Mouse (Mus musculus): ENCODE data around the gene Fancc. TPM values are rescaled to one million over a fixed set of nuclear protein-coding genes. Genes with fewer than 3 reads are reported as not detected.
A peak's percentile ranks its signal among the peaks of the same experiment; 100 is the strongest.

Gene Fancc
- total and polyA plus RNA-seq, 2 experiments from 2014 or later = 8.5 to 39.5 TPM

DNA sequence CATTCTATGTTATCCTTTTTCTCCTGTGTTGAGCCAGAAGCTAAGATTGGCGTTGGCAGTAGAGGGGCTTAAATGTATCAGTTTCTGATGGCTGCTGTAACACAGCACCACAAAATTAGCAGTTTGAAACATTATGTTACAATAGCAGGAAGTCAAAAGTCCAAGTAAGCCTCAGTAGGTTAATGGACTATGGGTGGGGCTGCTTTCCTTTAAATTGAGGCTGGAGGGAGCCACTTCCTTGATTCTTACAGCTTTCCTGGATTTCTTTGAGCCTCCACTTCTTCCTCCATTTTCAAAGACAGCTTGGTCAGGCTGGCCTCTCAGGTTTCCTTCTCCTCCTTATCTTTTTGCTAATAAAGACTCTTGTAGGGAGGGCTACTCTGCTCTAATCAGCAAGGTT is 228.3 kb downstream of the Fancc start:
- Histone ChIP-seq H3K9ac (replicated peaks; ENCODE audit: low read depth, low read length) (no peak overlapping the region), H3K4me3 (ENCODE audit: low read depth, low read length) (no peak overlapping the region), H3K4me2 (ENCODE audit: low read depth, low read length) (no peak overlapping the region), H3K4me1 (ENCODE audit: control insufficient read depth, insufficient read depth) (peaks cover 34% of the 10 kb centered on the region), H3K9me3 (replicated peaks; ENCODE audit: control insufficient read depth, low read length) (no peaks in the 10 kb centered on the region), H3K36me3 (replicated peaks; ENCODE audit: control insufficient read depth, insufficient read depth, low read length) (peaks cover 17% of the 10 kb centered on the region; the same call in 1 of the 2 replicates), H3K27me3 (ENCODE audit: control insufficient read depth, insufficient read depth, low read length) (no peaks in the 10 kb centered on the region), H3K27ac (ENCODE audit: low read depth) (peak overlapping the region; percentile 61)
- ATAC-seq (ENCODE audit: insufficient read depth, low read depth) (no peak), DNase-seq (ENCODE audit: low spot score) (no peak)
- TF ChIP-seq EP300 (IDR thresholded peaks at IDR 0.05; ENCODE audit: low read depth) (no peak), CTCF (IDR thresholded peaks at IDR 0.05; ENCODE audit: low read depth) (no peak)
- 71% methylated on average over 1 of the region's 1 CpGs for WGBS

DNA sequence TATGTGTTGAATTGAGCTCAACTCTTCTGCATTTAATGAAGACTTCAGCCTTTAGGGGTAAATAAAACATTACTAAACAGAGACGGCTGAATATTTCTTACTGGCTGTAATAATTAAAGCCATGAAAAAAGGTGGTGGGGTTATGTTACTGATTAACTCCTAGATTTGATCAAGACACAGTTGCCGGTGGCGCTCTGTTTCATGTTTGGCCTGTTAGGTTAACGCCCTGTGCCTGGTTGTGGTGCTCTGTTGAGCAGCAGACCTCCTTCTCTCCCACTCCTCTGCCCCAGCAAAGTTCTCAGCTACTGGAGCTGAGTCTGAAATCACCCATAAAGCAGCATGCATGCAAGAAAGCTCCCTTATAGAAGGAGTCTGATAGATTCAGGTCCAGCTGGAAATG is 228.7 kb downstream of the Fancc start:
- no peak for DNase-seq (ENCODE audit: low spot score)
- Histone ChIP-seq H3K36me3 (replicated peaks; ENCODE audit: control insufficient read depth, insufficient read depth, low read length) (peaks cover 17% of the 10 kb centered on the region; the same call in 1 of the 2 replicates), H3K27ac (ENCODE audit: low read depth) (peak overlapping the region; percentile 61; the same call in 1 of the 2 replicates), H3K4me3 (ENCODE audit: low read depth, low read length) (no peak overlapping the region), H3K27me3 (ENCODE audit: control insufficient read depth, insufficient read depth, low read length) (no peaks in the 10 kb centered on the region), H3K4me1 (ENCODE audit: control insufficient read depth, insufficient read depth) (peaks cover 33% of the 10 kb centered on the region), H3K4me2 (ENCODE audit: low read depth, low read length) (no peak overlapping the region), H3K9ac (replicated peaks; ENCODE audit: low read depth, low read length) (no peak overlapping the region), H3K9me3 (replicated peaks; ENCODE audit: control insufficient read depth, low read length) (no peaks in the 10 kb centered on the region)
- TF ChIP-seq EP300 (IDR thresholded peaks at IDR 0.05; ENCODE audit: low read depth) (no peak), CTCF (IDR thresholded peaks at IDR 0.05; ENCODE audit: low read depth) (no peak)
- ATAC-seq (ENCODE audit: insufficient read depth, low read depth) = no peak
- WGBS = 90% methylated on average over 4 of the region's 4 CpGs

DNA sequence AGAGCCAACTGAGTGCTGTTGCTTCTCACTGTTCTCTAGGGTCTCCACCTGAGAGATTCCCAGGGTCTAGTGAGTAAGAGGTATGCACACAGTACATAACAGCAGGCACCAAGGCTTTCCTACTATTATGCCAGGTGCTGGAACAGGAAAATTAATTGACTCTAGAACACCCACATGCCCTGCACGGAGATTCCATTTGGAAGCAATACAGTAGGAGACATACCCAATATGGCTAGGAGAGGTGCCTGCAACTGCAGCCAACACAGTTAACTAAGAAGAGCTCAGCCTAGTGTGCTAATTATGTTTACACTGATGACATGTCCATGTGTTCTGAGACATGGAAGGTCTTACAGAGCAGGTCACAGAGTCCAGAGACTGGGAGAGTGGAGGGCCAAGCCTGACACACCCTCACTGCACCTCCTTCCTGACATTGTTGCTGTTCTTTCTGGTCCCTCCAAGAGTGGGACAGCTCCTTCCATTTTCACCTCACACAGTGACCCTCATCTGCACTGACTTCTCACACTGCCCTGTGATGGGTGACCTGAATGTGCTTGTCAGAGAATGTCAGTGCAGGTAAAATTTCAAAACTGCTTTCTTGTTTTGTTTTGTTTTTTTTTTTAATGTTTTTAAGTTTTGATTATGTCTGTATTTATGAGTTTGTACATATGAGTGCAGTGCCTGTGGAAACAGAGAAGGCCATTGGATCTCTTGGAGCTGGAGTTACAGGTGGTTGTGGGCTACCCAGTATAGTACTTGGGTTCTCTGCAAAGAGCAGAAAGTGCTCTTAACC is 234.7 kb downstream of the Fancc start:
- H3K4me3 ChIP-seq (ENCODE audit: low read depth, low read length) = no peak overlapping the region
- H3K36me3 ChIP-seq (replicated peaks; ENCODE audit: control insufficient read depth, insufficient read depth, low read length) = peaks cover 17% of the 10 kb centered on the region
- TF ChIP-seq CTCF (IDR thresholded peaks at IDR 0.05; ENCODE audit: low read depth) = no peak
- TF ChIP-seq EP300 (IDR thresholded peaks at IDR 0.05; ENCODE audit: low read depth) = no peak
- no peak overlapping the region for H3K4me2 ChIP-seq (ENCODE audit: low read depth, low read length)
- no peak for DNase-seq (ENCODE audit: low spot score)
- H3K4me1 ChIP-seq (ENCODE audit: control insufficient read depth, insufficient read depth) = peaks cover 54% of the 10 kb centered on the region
- ATAC-seq (ENCODE audit: insufficient read depth, low read depth) = no peak; the same call in 1 of the 2 replicates
- H3K27me3 ChIP-seq (ENCODE audit: control insufficient read depth, insufficient read depth, low read length) = no peaks in the 10 kb centered on the region
- no peaks in the 10 kb centered on the region for H3K9me3 ChIP-seq (replicated peaks; ENCODE audit: control insufficient read depth, low read length)
- WGBS = 77% methylated on average over 1 of the region's 1 CpGs
- H3K9ac ChIP-seq (replicated peaks; ENCODE audit: low read depth, low read length) = no peak overlapping the region
- peak overlapping the region; percentile 89 for H3K27ac ChIP-seq (ENCODE audit: low read depth)

DNA sequence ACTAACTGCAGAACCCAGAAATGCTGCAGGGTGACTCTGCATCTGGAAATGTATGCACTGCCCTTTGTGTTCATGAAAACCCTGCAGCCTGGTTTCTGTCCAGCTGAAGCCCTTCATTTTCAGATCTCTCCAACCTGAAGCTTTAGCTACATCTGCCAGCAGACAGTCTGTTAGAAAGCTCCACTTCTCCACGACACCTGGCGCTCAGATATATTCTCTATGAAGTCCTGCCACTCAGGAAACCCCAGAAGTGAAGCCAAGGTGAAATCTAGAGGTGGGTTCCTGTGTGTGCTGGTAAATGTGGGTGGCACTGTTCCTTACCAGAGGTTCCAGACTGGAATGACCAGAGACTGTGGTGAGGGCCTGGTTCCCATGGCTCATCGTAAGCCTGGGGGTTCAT is 235.4 kb downstream of the Fancc start:
- ATAC-seq (ENCODE audit: insufficient read depth, low read depth) (no peak), DNase-seq (ENCODE audit: low spot score) (no peak)
- H3K36me3 ChIP-seq (replicated peaks; ENCODE audit: control insufficient read depth, insufficient read depth, low read length) = peaks cover 24% of the 10 kb centered on the region
- 74% methylated on average over 3 of the region's 3 CpGs for WGBS
- no peak overlapping the region for H3K9ac ChIP-seq (replicated peaks; ENCODE audit: low read depth, low read length)
- peak overlapping the region; percentile 89 for H3K27ac ChIP-seq (ENCODE audit: low read depth)
- H3K4me2 ChIP-seq (ENCODE audit: low read depth, low read length) = peak overlapping the region; percentile 36; the same call in 1 of the 2 replicates
- no peaks in the 10 kb centered on the region for H3K9me3 ChIP-seq (replicated peaks; ENCODE audit: control insufficient read depth, low read length)
- TF ChIP-seq CTCF (IDR thresholded peaks at IDR 0.05; ENCODE audit: low read depth) = no peak
- no peak for TF ChIP-seq EP300 (IDR thresholded peaks at IDR 0.05; ENCODE audit: low read depth)
- peaks cover 54% of the 10 kb centered on the region for H3K4me1 ChIP-seq (ENCODE audit: control insufficient read depth, insufficient read depth)
- H3K4me3 ChIP-seq (ENCODE audit: low read depth, low read length) = no peak overlapping the region
- H3K27me3 ChIP-seq (ENCODE audit: control insufficient read depth, insufficient read depth, low read length) = no peaks in the 10 kb centered on the region

DNA sequence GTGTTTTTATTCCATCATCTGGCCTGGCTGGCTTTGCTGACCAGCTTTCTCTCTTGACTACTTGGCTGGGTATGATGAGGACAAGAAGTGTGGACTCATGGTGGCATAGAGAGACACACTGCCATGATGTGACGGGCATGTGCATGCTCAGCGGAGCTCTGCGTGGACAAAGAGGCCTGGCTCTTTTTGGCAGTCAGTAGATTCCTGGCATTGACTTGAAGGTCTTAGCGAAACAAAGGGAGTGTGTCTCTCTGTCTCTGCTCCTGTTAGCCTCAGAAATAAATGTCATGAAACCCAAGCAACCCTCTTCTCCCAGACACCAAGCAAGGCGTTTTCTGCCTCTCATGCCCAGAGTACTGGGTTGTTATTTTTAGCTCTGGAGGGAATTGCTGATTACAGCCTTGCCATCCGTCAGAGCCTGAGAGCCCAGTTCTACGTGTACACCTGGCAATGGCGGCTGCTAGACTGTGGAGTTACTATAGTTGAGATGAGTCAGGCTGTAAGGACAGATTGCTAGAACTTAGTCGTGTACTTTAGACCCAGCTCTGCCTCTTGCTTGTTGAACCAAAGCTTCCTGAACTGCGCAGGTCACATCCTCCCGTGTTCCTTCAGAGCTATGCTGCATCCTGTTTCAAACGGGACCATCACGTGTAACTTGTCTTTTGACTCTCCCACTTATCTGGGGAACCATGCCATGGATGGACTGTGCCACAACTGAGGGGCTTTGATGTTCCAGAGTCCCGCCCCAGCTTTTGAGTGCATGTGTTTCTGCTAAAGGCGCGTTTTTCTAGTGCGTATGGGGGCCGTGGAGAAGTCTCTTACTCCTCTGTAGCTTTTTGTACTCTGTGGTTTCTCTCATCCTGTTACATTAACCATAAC is 236.1 kb downstream of the Fancc start:
- ATAC-seq (ENCODE audit: insufficient read depth, low read depth) (peak; percentile 70), DNase-seq (ENCODE audit: low spot score) (peak; percentile 88)
- 25% methylated on average over 18 of the region's 18 CpGs for whole genome bisulfite sequencing
- H3K27ac ChIP-seq (ENCODE audit: low read depth) = peak overlapping the region; percentile 89
- H3K4me1 ChIP-seq (ENCODE audit: control insufficient read depth, insufficient read depth) = peaks cover 54% of the 10 kb centered on the region
- H3K9ac ChIP-seq (replicated peaks; ENCODE audit: low read depth, low read length) = no peak overlapping the region
- TF ChIP-seq EP300 (IDR thresholded peaks at IDR 0.05; ENCODE audit: low read depth) (0 out of 2 replicates have a peak, but pooled peaks have one; percentile 49), CTCF (IDR thresholded peaks at IDR 0.05; ENCODE audit: low read depth) (no peak)
- peaks cover 21% of the 10 kb centered on the region for H3K36me3 ChIP-seq (replicated peaks; ENCODE audit: control insufficient read depth, insufficient read depth, low read length)
- no peak overlapping the region for H3K4me3 ChIP-seq (ENCODE audit: low read depth, low read length)
- no peaks in the 10 kb centered on the region for H3K9me3 ChIP-seq (replicated peaks; ENCODE audit: control insufficient read depth, low read length)
- H3K27me3 ChIP-seq (ENCODE audit: control insufficient read depth, insufficient read depth, low read length) = no peaks in the 10 kb centered on the region
- H3K4me2 ChIP-seq (ENCODE audit: low read depth, low read length) = peak overlapping the region; percentile 36
